Mouse (Mus musculus) cerebellum, postnatal 36 days (tissue): Measurements from ENCODE around the gene Gna15.

Experiments used
- DNase-seq, 2 experiments: peaks; one replicate each; pipeline ENCODE4 v3.0.0; 2021 to 2022; ENCODE audit warnings: mixed read lengths in 2 of 2

Gene Gna15

GRCm38 (mm10) chr10:81466066-81466465 is 58.0 kb downstream of the Gna15 start:
- peak in 1 of 2 experiments; percentile 1 for DNase-seq

DNA sequence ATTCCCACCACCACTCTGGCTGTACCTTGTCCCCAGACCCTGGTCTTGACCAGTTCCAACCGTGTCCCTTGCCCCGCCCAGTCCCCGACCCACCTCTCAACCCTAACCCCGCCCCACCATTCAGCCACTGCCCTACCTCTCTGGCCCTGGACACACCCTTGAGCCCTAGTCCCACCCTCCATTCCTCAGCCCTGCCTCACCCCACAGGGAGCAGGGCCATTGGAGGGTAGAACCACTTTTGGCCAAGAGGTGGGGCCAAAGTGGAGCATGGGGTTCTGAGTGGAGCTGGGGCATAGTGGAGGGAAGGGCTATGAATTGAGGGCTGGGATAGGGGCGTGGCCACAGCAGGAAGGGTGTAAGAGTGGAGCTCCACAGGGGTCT is 58.8 kb downstream of the Gna15 start:
- peak in 1 of 2 experiments; percentile 10 for DNase-seq

- DNase-seq: peak; percentile 51 to 62
Observed at GRCm38 (mm10) chr10:81464405-81465264, 59.4 kb downstream of the Gna15 start.

DNA sequence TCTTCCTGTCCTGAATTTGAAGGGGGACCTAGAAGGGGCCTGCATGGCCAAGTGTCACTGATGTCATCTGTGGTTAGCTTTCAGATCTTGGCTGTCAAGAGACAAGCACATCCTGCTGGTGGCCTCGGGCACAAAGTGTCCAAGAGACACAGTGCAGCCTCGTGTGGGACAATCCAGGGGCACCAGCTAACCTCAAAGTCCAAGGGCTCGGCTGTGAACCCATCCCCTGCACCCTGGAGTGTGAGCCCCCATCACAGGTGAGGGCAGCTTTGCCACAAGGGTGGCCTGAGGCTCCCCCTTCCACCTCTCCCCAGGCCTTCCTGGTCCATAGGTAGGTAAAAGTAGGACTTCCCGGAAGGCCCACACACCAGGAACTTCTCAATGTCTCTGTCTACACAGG is 60.5 kb downstream of the Gna15 start:
- DNase-seq: peak in 1 of 2 experiments; percentile 2

GRCm38 (mm10) chr10:81462917-81463316 is 61.1 kb downstream of the Gna15 start:
- DNase-seq: peak in 1 of 2 experiments; percentile 3

- no peak for DNase-seq
Observed at GRCm38 (mm10) chr10:81462415-81462804, 61.6 kb downstream of the Gna15 start.

DNA sequence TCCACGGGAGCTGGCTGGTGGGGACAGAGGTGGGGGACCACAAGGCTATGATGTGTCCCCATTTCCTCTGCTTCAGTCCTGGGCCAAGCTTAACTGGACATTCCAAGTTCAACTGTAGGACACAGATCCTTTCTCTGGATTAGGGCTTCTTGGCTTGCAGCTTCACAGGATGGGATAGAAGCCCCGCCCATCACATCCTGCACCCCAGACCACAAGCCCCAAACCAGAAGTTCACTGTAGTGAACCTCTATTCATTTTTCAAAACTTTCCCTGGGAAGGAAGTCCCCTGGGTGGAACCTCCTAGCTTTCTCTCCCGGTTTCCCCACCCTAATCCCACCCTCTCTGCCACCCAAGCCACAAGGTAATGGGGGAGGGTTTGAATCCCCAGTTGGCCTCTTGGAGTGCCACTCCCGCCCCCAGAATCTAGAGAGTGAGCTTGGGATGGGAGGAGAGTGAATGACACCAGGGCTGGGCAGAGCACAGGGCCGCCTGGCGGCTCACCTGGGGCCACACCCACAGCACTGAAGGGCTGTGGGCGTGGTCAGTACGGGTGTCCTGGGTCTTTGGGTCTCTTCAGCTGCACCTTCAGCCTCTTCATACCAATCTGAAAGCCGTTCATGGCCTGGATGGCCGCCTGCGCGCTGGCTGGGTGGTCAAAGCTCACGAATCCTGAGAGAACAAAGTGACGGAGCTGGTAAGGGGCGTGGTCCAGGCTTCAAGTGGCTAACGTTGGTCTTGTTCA is 62.2 kb downstream of the Gna15 start:
- no peak for DNase-seq

DNA sequence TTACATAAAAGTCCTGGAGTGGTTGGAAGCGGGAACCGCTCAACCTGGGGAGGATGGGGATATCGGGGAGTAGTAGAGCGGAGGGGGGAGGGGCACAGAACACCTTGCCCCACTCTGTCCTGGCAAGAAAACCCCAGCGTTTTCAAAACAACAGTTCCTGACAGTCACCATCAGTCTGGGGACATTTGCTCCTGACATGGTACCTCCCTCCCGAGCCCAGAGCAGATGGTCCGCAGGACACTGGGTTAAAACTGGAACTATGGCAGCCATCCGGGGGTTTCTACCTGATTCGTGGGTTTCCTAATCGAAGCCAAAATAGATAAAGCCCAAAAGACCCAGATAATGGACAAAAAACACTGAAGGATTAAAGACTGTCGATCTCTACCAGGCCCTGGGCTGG is 63.1 kb downstream of the Gna15 start:
- no peak for DNase-seq

DNA sequence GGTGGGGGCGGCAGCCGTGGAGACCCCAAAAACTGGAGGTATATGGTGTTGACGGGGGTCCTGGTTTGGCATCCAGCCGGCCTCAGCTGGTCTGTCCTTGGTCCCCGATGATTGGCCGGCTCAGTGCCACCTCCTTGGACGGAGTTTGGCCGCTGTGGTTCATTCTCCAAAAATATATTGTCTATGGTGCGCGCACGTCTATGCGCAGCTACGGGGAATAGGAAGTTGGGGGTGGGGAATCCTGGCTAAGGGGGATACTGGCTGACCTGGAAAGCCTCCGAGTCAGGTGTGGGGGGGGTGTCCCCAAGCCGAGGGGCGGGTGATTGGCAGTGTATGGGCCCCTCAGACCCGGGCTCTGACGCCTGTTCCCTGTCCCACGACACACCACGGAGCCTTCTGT is 63.6 kb downstream of the Gna15 start:
- no peak for DNase-seq

- no peak for DNase-seq
Observed at GRCm38 (mm10) chr10:81459399-81459798, 64.6 kb downstream of the Gna15 start.

GRCm38 (mm10) chr10:81458267-81458666 is 65.8 kb downstream of the Gna15 start:
- DNase-seq: no peak

GRCm38 (mm10) chr10:81457624-81458023 is 66.4 kb downstream of the Gna15 start:
- DNase-seq: no peak

DNA sequence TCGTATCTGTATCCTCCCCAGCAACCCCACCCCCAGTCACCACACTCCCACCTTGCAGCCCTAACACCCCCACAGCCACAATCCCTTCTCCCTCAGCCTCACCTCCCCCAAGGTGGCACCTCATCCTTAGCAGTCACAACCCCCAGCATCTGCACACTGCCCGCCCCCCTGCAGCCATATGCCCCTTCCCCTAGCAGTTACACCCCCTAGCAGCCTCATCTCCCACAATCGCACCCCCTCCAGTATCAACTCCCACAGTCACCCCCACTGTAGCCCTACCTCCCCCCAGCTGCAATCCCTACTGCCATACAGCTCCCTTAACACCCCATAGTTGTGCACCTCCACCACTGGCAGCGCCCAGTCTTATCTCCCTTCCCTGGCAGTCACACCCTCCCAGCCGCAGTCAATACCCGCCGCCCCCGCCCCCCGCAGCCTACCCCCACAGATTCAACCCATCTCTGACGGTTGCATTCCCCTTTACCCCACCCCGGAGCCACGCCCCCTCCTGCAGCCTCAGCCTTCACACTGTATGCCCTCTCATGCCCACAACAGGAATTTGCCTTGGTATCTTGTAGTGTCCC is 67.0 kb downstream of the Gna15 start:
- no peak for DNase-seq

DNA sequence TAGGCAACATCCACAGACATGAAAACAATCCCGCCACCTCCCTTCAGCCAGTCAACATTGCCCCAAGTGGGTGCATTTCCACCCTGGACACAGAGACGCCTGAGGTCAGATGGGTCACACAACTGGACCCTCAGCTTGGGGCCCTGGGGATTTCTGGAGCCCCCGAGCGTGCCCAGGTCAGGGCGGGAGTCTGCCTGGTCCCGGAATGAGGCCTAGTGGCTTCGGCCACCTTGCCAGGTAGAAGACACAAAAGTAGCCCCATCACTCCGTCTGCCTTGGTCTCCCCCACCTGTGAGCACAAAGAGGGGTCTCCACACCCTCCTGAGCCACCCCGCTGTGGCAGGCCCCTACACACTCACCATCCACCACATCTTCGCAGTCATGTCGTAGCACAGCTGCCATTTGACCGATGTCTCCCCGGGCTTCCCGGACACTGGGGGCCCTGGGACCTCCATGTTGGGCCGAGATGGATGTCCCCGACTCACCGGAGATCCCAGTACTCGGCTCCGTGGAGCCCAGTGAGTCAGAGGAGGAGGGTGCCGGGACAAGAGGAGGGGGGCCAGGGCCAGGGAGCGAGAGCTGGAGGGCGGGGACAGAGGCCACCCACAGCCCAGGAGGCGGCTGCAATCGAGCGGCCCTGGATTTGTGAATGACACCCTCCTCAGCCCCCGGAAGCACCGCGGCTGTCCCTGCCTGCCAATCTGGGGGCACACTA is 68.7 kb downstream of the Gna15 start, which contains the start of gene Nfic:
Gene Nfic (minus strand): TSS at position 455 of the 715 bp plus-strand sequence.
- no peak for DNase-seq

DNA sequence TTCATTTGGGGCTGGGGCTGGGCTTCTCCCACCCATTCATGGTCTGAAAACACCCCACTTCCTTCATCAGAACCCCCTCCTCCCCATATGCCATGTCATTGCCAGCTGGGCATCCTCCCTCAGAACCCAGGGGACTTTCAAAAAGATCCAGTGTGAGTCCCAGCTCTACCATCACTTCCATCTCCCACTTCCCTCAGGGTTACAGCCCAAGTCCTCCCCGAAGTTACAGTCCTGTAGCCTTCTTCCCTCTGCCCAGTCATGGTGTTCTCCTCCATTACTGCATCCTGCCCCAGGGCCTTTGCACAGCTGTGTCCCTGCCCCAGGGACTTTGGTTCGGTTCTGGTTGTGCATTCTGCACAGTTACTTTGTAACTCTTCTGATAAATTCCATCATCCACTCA is 69.9 kb downstream of the Gna15 start:
- no peak for DNase-seq

DNA sequence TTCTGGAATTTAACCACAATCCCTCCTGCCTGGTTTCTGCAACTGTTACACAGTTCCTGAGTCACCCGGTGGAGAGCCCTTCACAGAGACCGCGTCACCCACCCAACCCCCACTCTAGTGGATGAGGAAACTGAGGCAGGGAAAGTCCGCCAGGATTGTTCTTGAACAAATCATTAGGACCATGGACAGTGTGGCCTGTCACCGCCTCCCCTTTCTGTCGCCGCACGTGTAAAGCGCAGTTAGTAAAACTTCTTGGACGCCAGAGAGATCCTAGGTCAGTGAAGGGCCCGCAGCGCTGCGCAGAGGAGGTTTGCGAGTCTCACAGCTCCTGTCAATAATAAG is 71.1 kb downstream of the Gna15 start:
- peak in 1 of 2 experiments; percentile 2 for DNase-seq
